Mouse (Mus musculus) mouse trophoblast stem cell (cell line): Measurements from ENCODE around the gene Mpdu1.
"Not testable (repeated sequence)": the region's sequence is repeated elsewhere in the genome, so short reads cannot be mapped to it uniquely, and the experiment has no call there.

Experiments used
- in situ Hi-C, 2 experiments: fragments of 300-500 bp; cut with MseI, MboI; formaldehyde crosslinking; loops; 2 replicates in 1 of 2; 3 replicates in 1 of 2; pipeline ENCODE4 v1.15.1; 2025

The Mpdu1 gene

DNA sequence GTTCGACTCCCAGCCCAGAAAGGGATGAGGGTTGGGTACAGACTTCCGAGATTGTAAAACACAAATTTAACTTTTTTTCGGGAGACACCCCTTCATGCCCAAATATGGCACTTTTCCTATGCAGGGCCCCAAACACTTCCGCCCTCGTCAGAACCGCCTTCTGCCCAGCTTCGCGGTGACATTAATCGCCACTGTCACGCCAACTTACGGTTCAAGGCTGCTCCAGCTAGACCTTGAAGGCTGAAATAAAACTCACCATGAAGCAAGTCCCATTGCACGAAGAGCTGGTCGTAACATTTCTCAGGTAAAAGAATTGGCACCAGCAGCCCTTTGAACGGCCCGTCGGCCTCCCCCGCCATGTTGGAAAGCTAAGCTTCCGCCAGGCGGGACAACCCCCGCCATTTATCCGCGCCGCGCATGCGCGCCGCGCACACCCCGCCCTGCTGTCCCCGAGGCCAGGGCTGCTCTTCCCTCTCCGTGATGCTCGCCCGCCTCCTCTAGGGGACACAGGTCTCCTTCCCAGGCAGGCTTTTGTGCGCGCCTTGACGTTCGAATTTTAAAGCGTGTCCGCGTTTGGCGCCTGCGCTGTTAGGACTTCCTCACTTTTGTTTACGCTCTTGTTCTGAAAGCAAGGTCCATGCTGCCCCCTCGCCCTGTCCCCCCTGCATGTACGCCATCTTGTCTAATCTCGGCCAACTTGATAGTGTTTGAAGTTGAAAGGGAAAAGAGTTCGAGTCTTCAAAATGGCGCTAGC lies at the start of gene Mpdu1:
Gene Mpdu1, minus strand, starts transcription at position 430 of the 754 bp plus-strand sequence.
- in situ Hi-C loops = no loop called here

DNA sequence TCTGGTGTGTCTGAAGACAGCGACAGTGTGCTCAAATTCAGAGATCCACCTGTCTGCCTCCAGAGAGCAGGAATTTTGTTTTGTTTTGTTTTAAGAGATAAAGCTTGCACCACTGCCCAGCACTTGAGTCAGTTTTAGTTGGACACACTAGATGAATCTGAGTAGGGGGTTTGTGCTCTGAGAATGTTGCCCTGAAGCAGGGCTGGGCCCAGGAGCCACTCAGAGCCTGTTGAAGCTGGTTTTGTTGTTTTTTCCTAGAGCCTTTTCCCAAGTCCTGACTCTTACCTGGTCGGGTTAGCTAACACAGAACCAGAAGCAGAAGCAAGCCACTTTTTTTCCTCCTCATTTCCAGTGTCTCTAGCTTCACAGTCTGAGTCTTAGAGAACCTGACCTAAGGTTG lies 48.6 kb upstream of the Mpdu1 start:
- in situ Hi-C loops = no loop called here

GRCm38 (mm10) chr11:69710470-69710869 lies 48.0 kb upstream of the Mpdu1 start:
- in situ Hi-C loops = no loop called here

- in situ Hi-C loops = no loop called here
Observed at GRCm38 (mm10) chr11:69709554-69710446, 47.4 kb upstream of the Mpdu1 start.

GRCm38 (mm10) chr11:69708614-69709265 lies 46.3 kb upstream of the Mpdu1 start:
- in situ Hi-C loops = no loop called here

GRCm38 (mm10) chr11:69707873-69708381 lies 45.5 kb upstream of the Mpdu1 start:
- in situ Hi-C loops = no loop called here

- in situ Hi-C loops = no loop called here
Observed at GRCm38 (mm10) chr11:69707480-69707847, 45.0 kb upstream of the Mpdu1 start.

GRCm38 (mm10) chr11:69706775-69707479 lies 44.5 kb upstream of the Mpdu1 start:
- in situ Hi-C loops = no loop called here

GRCm38 (mm10) chr11:69704613-69705010 lies 42.2 kb upstream of the Mpdu1 start:
- in situ Hi-C loops = no loop called here

- in situ Hi-C loops = no loop called here
Observed at GRCm38 (mm10) chr11:69703814-69704612, 41.6 kb upstream of the Mpdu1 start.

DNA sequence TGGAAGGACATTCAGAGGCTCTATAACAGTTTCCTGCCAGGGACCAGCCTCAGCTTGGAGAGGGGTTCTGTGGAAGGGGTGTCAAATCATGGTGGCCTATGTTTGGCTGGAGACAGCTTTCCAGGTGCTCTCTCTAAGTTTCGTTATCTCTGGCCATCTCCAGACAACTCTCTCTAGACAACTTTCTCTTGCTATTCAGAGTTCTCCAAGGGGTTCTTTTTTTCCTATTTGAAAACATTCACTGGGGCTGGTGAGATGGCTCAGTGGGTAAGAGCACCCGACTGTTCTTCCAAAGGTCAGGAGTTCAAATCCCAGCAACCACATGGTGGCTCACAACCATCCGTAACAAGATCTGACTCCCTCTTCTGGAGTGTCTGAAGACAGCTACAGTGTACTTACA lies 40.9 kb upstream of the Mpdu1 start:
- in situ Hi-C loops = not testable (repeated sequence)

DNA sequence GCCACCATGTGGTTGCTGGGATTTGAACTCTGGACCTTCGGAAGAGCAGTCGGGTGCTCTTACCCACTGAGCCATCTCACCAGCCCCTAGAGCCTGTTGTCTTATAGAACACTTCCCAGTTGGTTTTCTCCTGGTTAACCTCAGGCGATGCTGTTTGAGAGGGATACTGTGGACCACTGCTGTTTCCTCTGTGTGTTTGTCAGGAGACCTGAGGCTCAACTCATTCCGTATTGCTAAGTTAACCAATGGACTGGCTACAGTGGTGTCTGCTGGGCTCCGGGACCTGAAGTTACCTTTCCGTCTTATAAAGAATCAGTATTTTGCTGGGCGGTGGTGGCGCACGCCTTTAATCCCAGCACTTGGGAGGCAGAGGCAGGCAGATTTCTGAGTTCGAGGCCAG lies 40.4 kb upstream of the Mpdu1 start:
- in situ Hi-C loops = not testable (repeated sequence)

GRCm38 (mm10) chr11:69699595-69699994 lies 37.2 kb upstream of the Mpdu1 start:
- in situ Hi-C loops = no loop called here

- in situ Hi-C loops = no loop called here
Observed at GRCm38 (mm10) chr11:69698574-69698973, 36.1 kb upstream of the Mpdu1 start.

GRCm38 (mm10) chr11:69697396-69697795 lies 35.0 kb upstream of the Mpdu1 start:
- in situ Hi-C loops = no loop called here

DNA sequence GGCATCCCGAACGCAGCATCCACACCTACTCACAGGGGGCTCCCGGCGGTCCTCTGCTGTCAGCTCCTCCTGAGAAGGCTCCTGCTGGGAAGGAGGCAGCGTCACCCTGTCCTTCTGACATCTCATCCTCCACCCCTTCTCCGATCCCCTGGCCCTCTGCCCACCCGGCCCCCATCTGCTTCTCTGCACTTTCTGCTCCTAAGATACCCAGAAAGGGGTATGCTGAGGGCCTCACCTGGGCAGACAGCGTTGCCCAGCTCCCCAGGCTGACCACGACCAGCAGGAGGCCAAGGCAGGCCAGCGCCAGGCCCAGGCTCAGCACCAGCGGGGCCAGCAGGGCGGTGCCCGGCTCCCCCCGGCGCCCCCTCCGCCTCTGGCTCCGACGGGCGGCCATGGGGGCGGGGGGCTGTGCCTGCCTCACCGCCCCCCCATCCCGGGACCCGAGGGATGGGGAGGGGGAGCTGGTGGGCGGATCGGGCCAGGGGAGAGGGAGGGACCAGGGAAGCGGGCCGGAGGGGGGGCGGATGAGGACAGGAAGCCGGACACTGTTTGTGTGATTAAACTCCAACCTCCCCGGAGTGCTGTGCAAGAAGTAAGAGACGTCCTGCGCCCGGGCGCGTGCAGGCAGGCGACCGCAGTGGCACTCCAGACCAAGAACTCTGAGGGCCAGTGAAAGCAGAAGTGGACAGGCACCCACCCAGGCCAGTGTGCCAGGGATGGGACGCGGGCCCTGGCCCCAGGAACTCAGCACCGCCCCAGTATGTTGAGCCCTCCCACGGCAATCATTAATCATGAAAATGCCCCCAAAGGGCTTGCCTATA lies 33.1 kb upstream of the Mpdu1 start, which contains the start of the genes Tnfsf12 and Tnfsfm13:
Gene Tnfsf12, minus strand, starts transcription at position 489 of the 821 bp plus-strand sequence.
Gene Tnfsfm13, minus strand, starts transcription at position 738 of the 821 bp plus-strand sequence.
- in situ Hi-C loops = no loop called here

DNA sequence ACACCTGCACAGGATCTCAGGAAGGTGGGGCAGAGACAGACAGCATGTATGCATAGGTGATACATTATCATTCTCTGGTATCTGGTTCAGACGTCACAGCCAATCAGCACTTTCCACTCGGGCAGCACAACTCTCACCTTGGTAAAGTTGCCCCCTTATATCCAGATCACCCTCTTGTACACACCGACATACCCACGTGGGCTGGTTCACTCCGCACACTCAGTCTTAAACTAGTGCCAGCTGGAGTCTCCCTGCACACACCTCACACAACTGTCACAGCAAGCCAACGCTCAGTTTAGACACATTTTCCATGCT lies 32.6 kb upstream of the Mpdu1 start:
- in situ Hi-C loops = no loop called here

GRCm38 (mm10) chr11:69693421-69693965 lies 31.1 kb upstream of the Mpdu1 start:
- in situ Hi-C loops = no loop called here

DNA sequence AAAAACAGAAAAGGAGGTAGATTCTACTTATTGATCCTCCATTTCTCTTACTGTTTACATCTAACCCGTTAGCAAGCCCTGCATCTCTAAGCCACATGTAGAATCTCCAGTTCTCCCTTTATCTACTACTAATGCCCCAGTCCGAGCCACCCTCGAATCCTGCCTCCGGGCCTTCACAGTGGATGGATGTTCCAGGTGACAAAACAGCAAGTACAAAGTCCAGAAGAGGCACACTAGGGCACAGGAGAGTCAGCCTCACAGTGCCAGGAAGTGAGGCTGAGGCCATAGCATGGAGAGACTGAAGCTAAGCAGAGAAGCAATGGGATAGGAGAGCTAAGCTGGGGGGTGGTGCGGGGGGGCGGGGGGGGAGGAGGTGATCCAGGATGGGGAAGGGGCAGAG lies 30.4 kb upstream of the Mpdu1 start:
- in situ Hi-C loops = no loop called here
